Mouse (Mus musculus): Measurements from ENCODE around the gene Rbfox2. TPM values are rescaled to one million over a fixed set of nuclear protein-coding genes. Genes with fewer than 3 reads are reported as not detected.

Gene Rbfox2
- polyA plus RNA-seq, 1 experiment from 2014 or later, result 87.6 TPM

GRCm38 (mm10) chr15:77079890-77080361, 226.9 kb downstream of the Rbfox2 start:
- Histone ChIP-seq H3K9ac (no peak overlapping the region), H3K9me3 (replicated peaks) (no peaks in the 10 kb centered on the region), H3K4me3 (no peak overlapping the region), H3K27ac (ENCODE audit: poor library complexity, severe bottlenecking) (no peak overlapping the region), H3K27me3 (replicated peaks) (no peaks in the 10 kb centered on the region), H3K36me3 (peaks cover 89% of the 10 kb centered on the region), H3K4me2 (no peak overlapping the region), H3K4me1 (replicated peaks) (peaks cover 4% of the 10 kb centered on the region; the same call in 1 of the 2 replicates)
- no peak for ATAC-seq (ENCODE audit: insufficient number of reproducible peaks, low FRiP score)
- WGBS, result 76% methylated on average over 11 of the region's 11 CpGs

- ATAC-seq (ENCODE audit: insufficient number of reproducible peaks, low FRiP score), result no peak
- H3K36me3 ChIP-seq, result peaks cover 88% of the 10 kb centered on the region
- no peak overlapping the region for H3K4me3 ChIP-seq
- H3K9me3 ChIP-seq (replicated peaks), result no peaks in the 10 kb centered on the region
- H3K27me3 ChIP-seq (replicated peaks), result no peaks in the 10 kb centered on the region
- no peak overlapping the region for H3K9ac ChIP-seq
- H3K4me1 ChIP-seq (replicated peaks), result peaks cover 4% of the 10 kb centered on the region; the same call in 1 of the 2 replicates
- no peak overlapping the region for H3K27ac ChIP-seq (ENCODE audit: poor library complexity, severe bottlenecking)
- no peak overlapping the region for H3K4me2 ChIP-seq
- 84% methylated on average over 14 of the region's 14 CpGs for WGBS
These were observed 227.5 kb downstream of the Rbfox2 start for GRCm38 (mm10) chr15:77079256-77079822.

GRCm38 (mm10) chr15:77078786-77079185, 228.0 kb downstream of the Rbfox2 start:
- H3K9ac ChIP-seq, result no peak overlapping the region
- H3K36me3 ChIP-seq, result peaks cover 84% of the 10 kb centered on the region
- 66% methylated on average over 3 of the region's 3 CpGs for WGBS
- ATAC-seq (ENCODE audit: insufficient number of reproducible peaks, low FRiP score), result no peak
- H3K27ac ChIP-seq (ENCODE audit: poor library complexity, severe bottlenecking), result no peak overlapping the region
- no peak overlapping the region for H3K4me3 ChIP-seq
- no peak overlapping the region for H3K4me2 ChIP-seq
- no peaks in the 10 kb centered on the region for H3K27me3 ChIP-seq (replicated peaks)
- H3K4me1 ChIP-seq (replicated peaks), result peaks cover 4% of the 10 kb centered on the region; the same call in 1 of the 2 replicates
- no peaks in the 10 kb centered on the region for H3K9me3 ChIP-seq (replicated peaks)

GRCm38 (mm10) chr15:77077906-77078305, 228.9 kb downstream of the Rbfox2 start:
- Histone ChIP-seq H3K27ac (ENCODE audit: poor library complexity, severe bottlenecking) (no peak overlapping the region), H3K4me3 (no peak overlapping the region), H3K4me1 (replicated peaks) (peaks cover 4% of the 10 kb centered on the region; the same call in 1 of the 2 replicates), H3K9ac (no peak overlapping the region), H3K9me3 (replicated peaks) (no peaks in the 10 kb centered on the region), H3K27me3 (replicated peaks) (no peaks in the 10 kb centered on the region), H3K4me2 (no peak overlapping the region), H3K36me3 (peaks cover 78% of the 10 kb centered on the region)
- WGBS, result 89% methylated on average over 9 of the region's 9 CpGs
- no peak for ATAC-seq (ENCODE audit: insufficient number of reproducible peaks, low FRiP score)

- H3K4me1 ChIP-seq (replicated peaks), result peaks cover 10% of the 10 kb centered on the region
- H3K27me3 ChIP-seq (replicated peaks), result no peaks in the 10 kb centered on the region
- H3K9ac ChIP-seq, result no peak overlapping the region
- H3K27ac ChIP-seq (ENCODE audit: poor library complexity, severe bottlenecking), result no peak overlapping the region
- H3K36me3 ChIP-seq, result peaks cover 66% of the 10 kb centered on the region
- H3K4me2 ChIP-seq, result no peak overlapping the region
- H3K4me3 ChIP-seq, result no peak overlapping the region
- 73% methylated on average over 3 of the region's 3 CpGs for WGBS
- no peaks in the 10 kb centered on the region for H3K9me3 ChIP-seq (replicated peaks)
- no peak for ATAC-seq (ENCODE audit: insufficient number of reproducible peaks, low FRiP score)
These were observed 230.3 kb downstream of the Rbfox2 start for GRCm38 (mm10) chr15:77076523-77076922.

GRCm38 (mm10) chr15:77072556-77073163, 234.1 kb downstream of the Rbfox2 start:
- Histone ChIP-seq H3K27ac (ENCODE audit: poor library complexity, severe bottlenecking) (no peak overlapping the region), H3K9ac (no peak overlapping the region), H3K4me2 (no peak overlapping the region), H3K4me3 (no peak overlapping the region), H3K4me1 (replicated peaks) (peaks cover 25% of the 10 kb centered on the region), H3K9me3 (replicated peaks) (no peaks in the 10 kb centered on the region), H3K36me3 (peaks cover 30% of the 10 kb centered on the region), H3K27me3 (replicated peaks) (no peaks in the 10 kb centered on the region)
- 76% methylated on average over 4 of the region's 4 CpGs for WGBS
- no peak for ATAC-seq (ENCODE audit: insufficient number of reproducible peaks, low FRiP score)

- WGBS, result 16% methylated on average over 10 of the region's 10 CpGs
- Histone ChIP-seq H3K9ac (no peak overlapping the region), H3K27me3 (replicated peaks) (no peaks in the 10 kb centered on the region), H3K36me3 (peaks cover 19% of the 10 kb centered on the region), H3K9me3 (replicated peaks) (no peaks in the 10 kb centered on the region), H3K4me3 (no peak overlapping the region), H3K4me2 (peak overlapping the region; percentile 13), H3K4me1 (replicated peaks) (peaks cover 29% of the 10 kb centered on the region), H3K27ac (ENCODE audit: poor library complexity, severe bottlenecking) (no peak overlapping the region)
- ATAC-seq (ENCODE audit: insufficient number of reproducible peaks, low FRiP score), result 0 out of 2 replicates have a peak, but pooled peaks have one; percentile 33
These were observed 235.3 kb downstream of the Rbfox2 start for GRCm38 (mm10) chr15:77071501-77071900.

GRCm38 (mm10) chr15:77070745-77071268, 236.0 kb downstream of the Rbfox2 start:
- no peak overlapping the region for H3K4me3 ChIP-seq
- H3K4me2 ChIP-seq, result no peak overlapping the region
- no peaks in the 10 kb centered on the region for H3K9me3 ChIP-seq (replicated peaks)
- no peak overlapping the region for H3K9ac ChIP-seq
- peaks cover 34% of the 10 kb centered on the region for H3K4me1 ChIP-seq (replicated peaks)
- H3K27ac ChIP-seq (ENCODE audit: poor library complexity, severe bottlenecking), result no peak overlapping the region
- 85% methylated on average over 11 of the region's 11 CpGs for WGBS
- ATAC-seq (ENCODE audit: insufficient number of reproducible peaks, low FRiP score), result no peak
- H3K27me3 ChIP-seq (replicated peaks), result no peaks in the 10 kb centered on the region
- H3K36me3 ChIP-seq, result peaks cover 12% of the 10 kb centered on the region

- Histone ChIP-seq H3K4me1 (replicated peaks) (peaks cover 34% of the 10 kb centered on the region), H3K27me3 (replicated peaks) (no peaks in the 10 kb centered on the region), H3K4me3 (no peak overlapping the region), H3K4me2 (no peak overlapping the region), H3K27ac (ENCODE audit: poor library complexity, severe bottlenecking) (peak overlapping the region; percentile 67), H3K9me3 (replicated peaks) (no peaks in the 10 kb centered on the region), H3K9ac (no peak overlapping the region; the same call in 1 of the 2 replicates), H3K36me3 (no peaks in the 10 kb centered on the region)
- ATAC-seq (ENCODE audit: insufficient number of reproducible peaks, low FRiP score), result 0 out of 2 replicates have a peak, but pooled peaks have one; percentile 22
- 56% methylated on average over 3 of the region's 3 CpGs for WGBS
These were observed 237.8 kb downstream of the Rbfox2 start for GRCm38 (mm10) chr15:77069019-77069418.

GRCm38 (mm10) chr15:77068439-77068861, 238.4 kb downstream of the Rbfox2 start:
- Histone ChIP-seq H3K4me1 (replicated peaks) (peaks cover 34% of the 10 kb centered on the region), H3K9ac (no peak overlapping the region; the same call in 1 of the 2 replicates), H3K4me2 (no peak overlapping the region), H3K27me3 (replicated peaks) (no peaks in the 10 kb centered on the region), H3K4me3 (no peak overlapping the region), H3K27ac (ENCODE audit: poor library complexity, severe bottlenecking) (peak overlapping the region; percentile 67), H3K36me3 (no peaks in the 10 kb centered on the region), H3K9me3 (replicated peaks) (no peaks in the 10 kb centered on the region)
- ATAC-seq (ENCODE audit: insufficient number of reproducible peaks, low FRiP score), result peak; percentile 54
- 34% methylated on average over 3 of the region's 3 CpGs for WGBS

GRCm38 (mm10) chr15:77066233-77066632, 240.6 kb downstream of the Rbfox2 start:
- Histone ChIP-seq H3K4me1 (replicated peaks) (peaks cover 24% of the 10 kb centered on the region), H3K27ac (ENCODE audit: poor library complexity, severe bottlenecking) (no peak overlapping the region), H3K4me3 (no peak overlapping the region), H3K9ac (no peak overlapping the region), H3K4me2 (no peak overlapping the region), H3K9me3 (replicated peaks) (no peaks in the 10 kb centered on the region), H3K27me3 (replicated peaks) (no peaks in the 10 kb centered on the region), H3K36me3 (no peaks in the 10 kb centered on the region)
- WGBS, result 41% methylated on average over 6 of the region's 6 CpGs
- no peak for ATAC-seq (ENCODE audit: insufficient number of reproducible peaks, low FRiP score)
